Mouse (Mus musculus): ENCODE measurements around the gene Trappc13. TPM values are rescaled to one million over a fixed set of nuclear protein-coding genes. Genes with fewer than 3 reads are reported as not detected.
A peak's percentile ranks its signal among the peaks of the same experiment; 100 is the strongest.
"Not testable (repeated sequence)": the region's sequence is repeated elsewhere in the genome, so short reads cannot be mapped to it uniquely, and the experiment has no call there.

The Trappc13 gene
- polyA plus RNA-seq (2012; rRNA removed): 24.3 and 25.0 TPM in 2 replicates

GRCm38 (mm10) chr13:104177796-104178649 lies at the start of gene Trappc13:
Gene Trappc13, minus strand, starts transcription at chr13:104178469.
- DNase-seq (ENCODE audit: low spot score): peak; percentile 62

- DNase-seq (ENCODE audit: low spot score): no peak
Observed at GRCm38 (mm10) chr13:104227478-104227877, 49.2 kb upstream of the Trappc13 start.

GRCm38 (mm10) chr13:104204313-104204712 lies 26.0 kb upstream of the Trappc13 start:
- DNase-seq (ENCODE audit: low spot score): no peak

GRCm38 (mm10) chr13:104195891-104196290 lies 17.6 kb upstream of the Trappc13 start:
- DNase-seq (ENCODE audit: low spot score): not testable (repeated sequence)

- no peak for DNase-seq (ENCODE audit: low spot score)
Observed at GRCm38 (mm10) chr13:104187357-104187756, 9.1 kb upstream of the Trappc13 start.

- no peak for DNase-seq (ENCODE audit: low spot score)
Observed at GRCm38 (mm10) chr13:104179176-104179888, 1.1 kb upstream of the Trappc13 start.

- peak; percentile 81 for DNase-seq (ENCODE audit: low spot score)
Observed at GRCm38 (mm10) chr13:104178650-104179121, 417 bp upstream of the Trappc13 start, which contains the start of gene Trim23. Gene Trim23, plus strand, starts transcription at chr13:104178797.

- DNase-seq (ENCODE audit: low spot score): no peak
Observed at GRCm38 (mm10) chr13:104176874-104177273, 1.4 kb downstream of the Trappc13 start.

GRCm38 (mm10) chr13:104172498-104172897 lies 5.8 kb downstream of the Trappc13 start:
- no peak for DNase-seq (ENCODE audit: low spot score)

GRCm38 (mm10) chr13:104171711-104172110 lies 6.6 kb downstream of the Trappc13 start:
- no peak for DNase-seq (ENCODE audit: low spot score)

- DNase-seq (ENCODE audit: low spot score): no peak
Observed at GRCm38 (mm10) chr13:104155686-104156085, 22.6 kb downstream of the Trappc13 start.

GRCm38 (mm10) chr13:104155106-104155505 lies 23.2 kb downstream of the Trappc13 start:
- DNase-seq (ENCODE audit: low spot score): no peak

GRCm38 (mm10) chr13:104154180-104154579 lies 24.1 kb downstream of the Trappc13 start:
- DNase-seq (ENCODE audit: low spot score): no peak

GRCm38 (mm10) chr13:104145646-104146045 lies 32.6 kb downstream of the Trappc13 start:
- no peak for DNase-seq (ENCODE audit: low spot score)

- DNase-seq (ENCODE audit: low spot score): no peak
Observed at GRCm38 (mm10) chr13:104144871-104145270, 33.4 kb downstream of the Trappc13 start.

- peak; percentile 42 for DNase-seq (ENCODE audit: low spot score)
Observed at GRCm38 (mm10) chr13:104139369-104140209, 38.7 kb downstream of the Trappc13 start.

- DNase-seq (ENCODE audit: low spot score): no peak
Observed at GRCm38 (mm10) chr13:104134510-104135085, 43.7 kb downstream of the Trappc13 start.

- no peak for DNase-seq (ENCODE audit: low spot score)
Observed at GRCm38 (mm10) chr13:104132561-104132960, 45.7 kb downstream of the Trappc13 start.

- no peak for DNase-seq (ENCODE audit: low spot score)
Observed at GRCm38 (mm10) chr13:104123662-104124381, 54.4 kb downstream of the Trappc13 start.

- no peak for DNase-seq (ENCODE audit: low spot score)
Observed at GRCm38 (mm10) chr13:104122078-104122840, 56.0 kb downstream of the Trappc13 start.
